Mouse (Mus musculus) layer of hippocampus, postnatal 10 days (tissue): ENCODE measurements at regions not wholly inside any gene's neighbourhood (a gene's known extent, or its start where the extent isn't known, plus 50 kb on each side); places are given as distances from the start of the nearest gene placed in this dataset.

ENCODE experiments used
- DNase-seq, 2 experiments: peaks; one replicate each; pipeline ENCODE4 v3.0.0; 2021; ENCODE audit warnings: low spot score in 2 of 2

GRCm38 (mm10) chr5:51397528-51397927, 170.0 kb downstream of the Ppargc1a start:
- no peak for DNase-seq

- DNase-seq, result no peak
Measured at GRCm38 (mm10) chr5:51391319-51391718, 176.2 kb downstream of the Ppargc1a start.

GRCm38 (mm10) chr5:51387751-51388150, 179.8 kb downstream of the Ppargc1a start:
- DNase-seq, result no peak

GRCm38 (mm10) chr5:51386409-51386808, 181.1 kb downstream of the Ppargc1a start:
- no peak for DNase-seq

- no peak for DNase-seq
Measured at GRCm38 (mm10) chr5:51384278-51384677, 183.2 kb downstream of the Ppargc1a start.

- DNase-seq, result no peak
Measured at GRCm38 (mm10) chr5:51359101-51359500, 208.4 kb downstream of the Ppargc1a start.

- peak in 1 of 2 experiments; percentile 17 for DNase-seq
Measured at GRCm38 (mm10) chr5:51348256-51348655, 219.3 kb downstream of the Ppargc1a start.

GRCm38 (mm10) chr5:51329142-51329541, 238.4 kb downstream of the Ppargc1a start:
- no peak for DNase-seq

- DNase-seq, result no peak
Measured at GRCm38 (mm10) chr5:51289191-51289590, 278.3 kb downstream of the Ppargc1a start.

GRCm38 (mm10) chr5:51288234-51288633, 279.3 kb downstream of the Ppargc1a start:
- DNase-seq, result no peak

GRCm38 (mm10) chr5:51241156-51241555, 326.4 kb downstream of the Ppargc1a start:
- no peak for DNase-seq

GRCm38 (mm10) chr5:51234004-51234355, 333.5 kb downstream of the Ppargc1a start:
- no peak for DNase-seq

GRCm38 (mm10) chr5:51233271-51234003, 334.1 kb downstream of the Ppargc1a start:
- DNase-seq, result no peak

GRCm38 (mm10) chr5:51229806-51230205, 337.7 kb downstream of the Ppargc1a start:
- DNase-seq, result no peak

- DNase-seq, result no peak
Measured at GRCm38 (mm10) chr5:51227996-51228395, 339.5 kb downstream of the Ppargc1a start.

- DNase-seq, result no peak
Measured at GRCm38 (mm10) chr5:51203266-51203665, 364.3 kb downstream of the Ppargc1a start.

GRCm38 (mm10) chr5:51202525-51203215, 364.9 kb downstream of the Ppargc1a start:
- no peak for DNase-seq

GRCm38 (mm10) chr5:51196393-51197347, 370.9 kb downstream of the Ppargc1a start:
- DNase-seq, result peak in 1 of 2 experiments; percentile 10

GRCm38 (mm10) chr5:51190661-51191060, 376.9 kb downstream of the Ppargc1a start:
- no peak for DNase-seq

GRCm38 (mm10) chr5:51169828-51170227, 397.7 kb downstream of the Ppargc1a start:
- no peak for DNase-seq

- no peak for DNase-seq
Measured at GRCm38 (mm10) chr5:51168206-51168605, 399.3 kb downstream of the Ppargc1a start.

- no peak for DNase-seq
Measured at GRCm38 (mm10) chr5:51156901-51157300, 410.6 kb downstream of the Ppargc1a start.
